Mouse (Mus musculus) adrenal gland, postnatal 36 days (tissue): ENCODE data around the gene Mrap. TPM values are rescaled to one million over a fixed set of nuclear protein-coding genes. Genes with fewer than 3 reads are reported as not detected.

ENCODE experiments used
- DNase-seq, 2 experiments: peaks; one replicate each; pipeline ENCODE4 v3.0.0; 2021; ENCODE audit warnings: mixed read lengths in 1 of 2
- long read RNA-seq, 2 experiments: library from polyadenylated mRNA; stranded (forward); transcript quantifications; one replicate each; pipeline ENCODE4 v2.0.0; 2021; ENCODE audit warnings: borderline sequencing depth in 2 of 2
- total RNA-seq, 2 experiments: library from RNA; stranded (reverse); gene quantifications; 2 replicates each; pipeline ENCODE4 v1.2.3; 2021

Mrap gene
- 100 to 1,000 TPM; 605 to 724 TPM for total RNA-seq
- long read RNA-seq, experiment 1, transcript Mrap-202 (4 exons, 1,203 nt), result minor isoform, 8 of 545 reads
- long read RNA-seq, experiment 1, transcript Mrap-204 (3 exons, 661 nt), result minor isoform, 8 of 545 reads
- long read RNA-seq, experiment 1, transcript Mrap-201 (3 exons, 1,001 nt), result major isoform, 456 of 545 reads
- long read RNA-seq, experiment 1, partial matches to known transcripts, result 40 of 545 reads
- long read RNA-seq, experiment 1, other reads (novel, unspliced or antisense), result 33 of 545 reads
- long read RNA-seq, experiment 2, transcript Mrap-204 (3 exons, 661 nt), result minor isoform, 6 of 189 reads
- long read RNA-seq, experiment 2, transcript Mrap-201 (3 exons, 1,001 nt), result major isoform, 161 of 189 reads
- long read RNA-seq, experiment 2, transcript Mrap-202 (4 exons, 1,203 nt), result minor isoform, 6 of 189 reads
- long read RNA-seq, experiment 2, partial matches to known transcripts, result 14 of 189 reads
- long read RNA-seq, experiment 2, other reads (novel, unspliced or antisense), result 2 of 189 reads

DNA sequence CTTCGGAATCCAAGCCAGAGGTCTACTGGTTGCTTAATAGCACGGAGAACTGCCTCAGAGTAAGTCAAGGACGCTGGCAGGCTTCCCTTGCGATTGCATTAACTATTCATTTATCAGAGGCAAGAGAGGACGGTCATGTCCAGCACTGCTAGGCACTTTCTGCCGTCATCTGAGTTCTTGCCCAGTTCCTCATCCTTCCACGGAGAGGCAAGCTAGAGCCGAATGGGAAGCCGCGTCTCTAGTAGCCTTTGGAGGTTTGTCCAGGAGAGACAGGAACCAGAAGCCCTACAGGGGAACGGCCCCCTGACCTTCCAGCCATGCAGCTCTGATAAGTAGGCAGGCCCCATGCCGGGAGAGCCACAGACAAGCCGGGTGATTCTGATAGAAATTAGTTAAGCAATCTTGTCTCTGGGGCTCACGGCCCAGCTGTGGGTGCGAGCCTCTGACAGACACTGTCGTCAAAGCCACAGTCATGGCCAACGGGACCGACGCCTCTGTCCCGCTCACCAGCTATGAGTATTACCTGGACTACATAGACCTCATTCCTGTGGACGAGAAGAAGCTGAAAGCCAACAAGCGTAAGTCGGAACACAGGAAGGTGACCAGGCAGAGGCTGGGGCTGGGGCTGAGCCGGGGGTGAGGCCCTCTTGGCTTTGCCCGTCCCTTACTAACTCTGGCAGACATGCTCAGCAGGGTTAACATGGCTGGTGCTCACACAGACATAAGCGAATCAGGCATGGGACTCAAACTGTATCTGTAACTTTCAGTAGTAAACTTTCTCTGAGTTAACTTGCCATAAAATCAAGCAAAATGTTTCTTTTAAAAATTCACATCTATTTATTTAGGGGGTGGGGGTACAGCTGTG is at the start of gene Mrap:
Gene Mrap, plus strand, starts transcription at position 116 of the 865 bp plus-strand sequence.
- peak; percentile 91 to 94 for DNase-seq

- peak; percentile 51 to 55 for DNase-seq
These were observed 45.2 kb upstream of the Mrap start for GRCm38 (mm10) chr16:90692704-90693385.

DNA sequence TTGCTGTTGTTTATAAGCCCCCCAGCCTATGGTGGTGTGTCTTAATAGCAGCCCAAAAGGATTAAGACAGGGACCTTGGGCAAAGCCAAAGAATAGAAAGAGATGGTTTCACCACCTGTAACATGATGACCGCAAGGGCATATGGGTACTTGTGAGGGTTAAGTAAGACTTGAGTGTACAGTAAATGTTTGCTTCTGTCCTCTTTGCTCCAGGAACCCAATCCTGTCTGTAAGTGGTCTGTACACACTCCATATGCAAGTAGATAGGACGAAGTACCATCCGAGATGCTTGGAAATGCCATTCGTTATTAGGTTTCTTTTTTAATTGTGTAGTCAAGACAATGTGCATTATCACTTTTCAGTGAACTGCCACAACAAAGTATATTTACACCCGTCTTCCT is 44.4 kb upstream of the Mrap start:
- DNase-seq, result no peak

- DNase-seq, result peak; percentile 46 to 64
These were observed 43.3 kb upstream of the Mrap start for GRCm38 (mm10) chr16:90694719-90695118.

DNA sequence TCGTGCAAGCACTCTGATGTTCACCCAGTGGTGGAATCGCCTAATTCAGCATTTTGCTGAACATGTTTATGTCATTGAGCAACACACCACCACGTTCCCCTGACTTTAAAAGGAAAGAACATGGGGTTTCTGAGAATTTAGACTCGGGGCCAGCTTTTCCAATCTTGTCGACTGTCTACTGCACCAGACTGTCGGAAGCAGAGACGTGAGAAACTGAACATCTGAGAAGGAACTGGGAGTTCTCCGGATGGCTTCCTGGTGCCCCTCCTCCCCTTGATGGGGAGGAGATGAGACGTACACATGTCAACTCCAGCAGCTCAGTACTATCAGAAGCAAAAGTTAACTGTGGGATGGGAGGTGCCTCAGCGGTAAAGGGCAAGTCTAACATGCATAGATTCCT is 42.9 kb upstream of the Mrap start:
- no peak for DNase-seq

DNA sequence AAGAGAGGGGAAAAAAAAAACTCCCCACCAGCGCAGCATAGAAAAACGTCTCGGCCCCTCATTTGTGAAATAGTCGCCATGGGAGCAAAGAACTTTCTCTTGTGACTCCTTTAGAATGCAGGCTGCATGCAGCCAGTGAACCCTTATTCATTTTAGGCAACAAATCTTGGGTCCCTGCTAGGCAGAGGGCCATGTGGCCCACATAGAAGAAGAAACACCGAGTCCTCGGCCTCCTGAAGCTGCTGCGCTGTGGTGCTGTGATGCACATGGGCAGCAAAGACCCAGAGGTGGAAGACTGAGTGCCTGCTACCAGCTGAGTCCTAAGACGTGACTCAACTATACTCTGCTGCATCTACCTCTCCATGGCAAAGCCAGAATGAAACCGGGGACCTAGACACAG is 41.7 kb upstream of the Mrap start:
- DNase-seq, result no peak

GRCm38 (mm10) chr16:90699390-90699789 is 38.6 kb upstream of the Mrap start:
- no peak for DNase-seq

GRCm38 (mm10) chr16:90701541-90701940 is 36.5 kb upstream of the Mrap start:
- DNase-seq, result no peak

- no peak for DNase-seq
These were observed 34.4 kb upstream of the Mrap start for GRCm38 (mm10) chr16:90703646-90704045.

- peak; percentile 31 to 62 for DNase-seq
These were observed 33.7 kb upstream of the Mrap start for GRCm38 (mm10) chr16:90704161-90704825.

DNA sequence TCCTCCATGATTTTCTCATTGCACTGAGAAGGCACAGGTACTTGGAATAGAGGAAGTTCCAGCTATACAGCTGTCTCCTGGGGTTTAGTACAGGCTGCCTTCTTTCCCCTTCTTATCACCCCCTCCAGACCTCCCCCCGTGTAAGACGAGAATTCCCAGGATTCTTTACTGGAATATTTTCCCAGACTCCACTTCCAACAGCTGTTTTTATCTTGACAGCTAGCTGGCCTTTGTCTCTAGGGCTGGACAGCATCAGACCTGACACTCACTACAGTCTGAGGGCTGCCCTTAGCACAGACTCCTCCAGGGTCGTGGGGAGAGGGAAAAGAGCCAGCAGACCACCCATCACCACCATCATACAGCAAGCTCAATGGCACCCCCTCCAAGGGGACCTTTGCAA is 31.7 kb upstream of the Mrap start:
- no peak for DNase-seq

GRCm38 (mm10) chr16:90709711-90710289 is 28.2 kb upstream of the Mrap start:
- DNase-seq, result peak; percentile 86 to 88

- no peak for DNase-seq
These were observed 27.7 kb upstream of the Mrap start for GRCm38 (mm10) chr16:90710313-90710712.

- no peak for DNase-seq
These were observed 14.0 kb upstream of the Mrap start for GRCm38 (mm10) chr16:90724051-90724450.

DNA sequence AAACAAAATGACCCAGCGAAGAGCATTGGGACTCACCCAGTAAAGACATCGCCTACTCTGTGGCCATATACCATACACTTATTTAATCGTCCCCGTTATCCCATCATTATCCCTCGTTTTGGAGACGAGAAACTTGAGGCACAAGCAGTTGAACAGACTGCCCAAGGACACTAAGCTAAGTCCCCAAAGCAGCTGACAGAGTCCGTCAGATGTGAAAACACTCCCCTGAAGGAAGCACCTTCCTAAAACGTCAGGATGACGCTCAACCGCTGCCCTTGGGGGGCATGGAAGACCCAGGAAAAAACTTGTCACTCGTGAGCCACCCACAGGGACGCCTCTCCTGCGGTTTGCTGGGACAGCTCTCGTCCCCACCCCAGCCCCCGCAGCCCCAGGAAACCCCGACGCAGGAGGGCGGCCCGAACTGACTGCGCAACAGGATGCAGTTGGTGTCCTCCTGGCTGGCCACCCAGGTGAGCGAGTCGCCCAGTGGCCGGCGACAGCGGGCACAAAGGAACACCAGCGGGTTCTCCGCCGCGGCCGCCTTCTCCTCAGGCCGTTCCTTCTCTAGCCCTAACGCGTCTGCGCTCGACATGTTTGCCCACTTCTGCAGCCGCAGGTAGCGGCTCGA is 11.3 kb upstream of the Mrap start:
- no peak for DNase-seq

- DNase-seq, result peak; percentile 97
These were observed 10.5 kb upstream of the Mrap start, which contains the start of gene Mis18a for GRCm38 (mm10) chr16:90727233-90728115. TSS of gene Mis18a (minus strand) at chr16:90727404.

- peak; percentile 82 to 85 for DNase-seq
These were observed 2.4 kb upstream of the Mrap start for GRCm38 (mm10) chr16:90735611-90736010.

DNA sequence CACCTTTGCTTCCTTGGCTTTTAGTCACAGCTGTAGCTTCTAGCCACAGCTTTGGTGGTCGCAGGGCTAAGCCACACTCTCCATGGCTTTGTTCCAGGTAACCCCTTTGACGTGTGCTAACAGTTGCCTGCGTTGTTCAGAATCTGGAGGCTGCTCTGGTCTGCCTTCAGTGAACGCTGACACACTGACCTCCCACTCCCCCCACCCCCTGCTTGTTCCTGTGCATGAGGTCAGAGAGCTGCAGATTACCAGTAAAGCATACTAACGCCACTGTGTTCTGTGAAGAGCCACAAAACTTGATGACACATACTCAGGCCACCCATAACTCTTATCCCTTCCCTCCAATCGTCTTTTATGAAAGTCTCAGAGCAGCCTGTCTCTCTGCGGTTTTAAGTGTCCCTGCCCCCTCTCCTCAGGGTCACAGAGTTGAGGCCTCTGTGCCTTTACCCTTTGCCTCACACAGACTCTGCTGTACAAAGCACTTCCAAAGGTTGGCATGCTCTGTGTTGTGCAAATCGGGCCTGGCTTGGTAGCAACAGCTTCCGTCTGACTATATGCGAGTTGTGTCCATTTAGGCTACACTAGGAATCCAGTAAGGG is 1.2 kb upstream of the Mrap start:
- DNase-seq, result peak; percentile 87 to 89

GRCm38 (mm10) chr16:90747143-90747542 is 9.1 kb downstream of the Mrap start:
- no peak for DNase-seq
